Mouse (Mus musculus) ovary, postnatal 14 days (tissue): Measurements from ENCODE around the gene Ppargc1a.

Source experiments
- DNase-seq: peaks from one replicate; pipeline ENCODE4 v3.0.0; 2022; ENCODE audit warnings: low spot score

The Ppargc1a gene

DNA sequence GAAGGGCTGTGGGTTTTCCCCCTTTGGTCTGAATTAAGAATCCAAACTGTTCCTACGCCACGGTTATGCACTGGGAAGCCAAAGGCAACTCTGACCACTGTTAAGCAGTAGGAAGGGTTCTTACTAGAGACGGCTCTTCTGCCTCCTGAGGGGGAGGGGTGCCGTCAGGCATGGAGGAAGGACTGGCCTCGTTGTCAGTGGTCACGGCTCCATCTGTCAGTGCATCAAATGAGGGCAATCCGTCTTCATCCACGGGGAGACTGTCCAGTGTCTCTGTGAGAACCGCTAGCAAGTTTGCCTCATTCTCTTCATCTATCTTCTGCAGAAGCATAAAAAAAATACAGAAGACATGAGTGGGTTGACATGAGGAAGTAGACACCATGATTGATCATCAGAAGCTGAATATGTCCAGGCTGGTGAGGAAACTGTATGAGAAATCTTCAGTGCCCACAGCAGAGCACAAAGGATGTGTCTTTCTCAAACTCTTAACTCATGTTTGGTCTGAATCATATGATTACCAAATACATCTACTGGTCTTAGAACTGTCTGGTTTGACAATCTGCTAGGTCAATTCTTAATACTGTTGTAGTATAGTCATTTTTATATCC lies 69.5 kb downstream of the Ppargc1a start:
- DNase-seq: no peak

DNA sequence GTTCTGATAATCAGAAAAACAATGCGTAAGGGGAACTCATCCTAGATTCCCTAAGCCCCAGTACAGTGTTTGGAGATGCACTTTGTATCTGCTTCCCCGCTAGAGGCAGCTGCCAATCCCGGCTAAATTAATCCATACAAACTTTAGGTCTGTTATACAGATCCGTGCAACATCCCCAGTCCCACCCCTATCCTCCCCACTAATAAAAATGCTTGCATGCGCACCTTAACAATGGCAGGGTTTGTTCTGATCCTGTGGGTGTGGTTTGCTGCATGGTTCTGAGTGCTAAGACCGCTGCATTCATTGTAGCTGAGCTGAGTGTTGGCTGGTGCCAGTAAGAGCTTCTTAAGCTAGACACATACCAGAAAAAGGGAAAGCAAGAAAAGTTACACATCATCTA lies 72.1 kb downstream of the Ppargc1a start:
- DNase-seq: no peak

DNA sequence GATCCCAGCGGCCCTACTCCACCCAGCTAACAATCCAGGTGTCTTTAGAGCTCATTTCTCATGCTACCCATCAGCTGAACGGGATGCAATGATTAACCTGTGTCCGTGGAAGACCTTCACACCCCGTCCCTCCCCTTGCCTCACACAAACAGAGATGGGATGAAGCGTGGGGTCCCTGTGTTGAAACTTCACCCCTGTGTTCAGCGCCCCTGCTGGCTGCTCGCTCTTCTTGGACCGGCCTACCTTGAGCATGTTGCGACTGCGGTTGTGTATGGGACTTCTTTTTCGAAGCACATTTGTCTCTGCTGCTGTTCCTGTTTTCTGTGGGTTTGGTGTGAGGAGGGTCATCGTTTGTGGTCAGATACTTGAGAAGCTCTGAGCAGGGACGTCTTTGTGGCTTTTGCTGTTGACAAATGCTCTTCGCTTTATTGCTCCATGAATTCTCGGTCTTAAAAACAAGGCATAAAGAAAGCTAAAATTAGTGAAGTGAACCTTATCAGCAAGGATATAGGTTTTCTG lies 73.1 kb downstream of the Ppargc1a start:
- DNase-seq: no peak

DNA sequence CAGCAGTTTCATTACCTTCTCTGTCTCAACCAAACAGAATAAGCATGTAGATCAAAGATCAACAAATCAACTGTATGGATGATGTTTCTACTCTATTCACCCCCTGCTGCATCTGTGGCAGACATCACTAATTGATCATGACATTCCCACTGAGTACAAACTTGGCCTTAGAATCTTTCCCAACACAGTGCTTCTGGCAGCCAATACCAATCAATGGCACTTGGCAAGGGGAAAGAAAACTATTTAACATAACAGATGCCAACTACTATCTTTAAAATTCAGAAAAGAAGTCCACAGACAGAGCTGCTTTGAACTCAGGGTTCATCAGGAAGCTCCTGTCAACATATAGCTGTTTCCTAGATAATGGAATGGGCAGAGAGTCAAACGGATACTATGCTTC lies 83.8 kb downstream of the Ppargc1a start:
- DNase-seq: no peak

DNA sequence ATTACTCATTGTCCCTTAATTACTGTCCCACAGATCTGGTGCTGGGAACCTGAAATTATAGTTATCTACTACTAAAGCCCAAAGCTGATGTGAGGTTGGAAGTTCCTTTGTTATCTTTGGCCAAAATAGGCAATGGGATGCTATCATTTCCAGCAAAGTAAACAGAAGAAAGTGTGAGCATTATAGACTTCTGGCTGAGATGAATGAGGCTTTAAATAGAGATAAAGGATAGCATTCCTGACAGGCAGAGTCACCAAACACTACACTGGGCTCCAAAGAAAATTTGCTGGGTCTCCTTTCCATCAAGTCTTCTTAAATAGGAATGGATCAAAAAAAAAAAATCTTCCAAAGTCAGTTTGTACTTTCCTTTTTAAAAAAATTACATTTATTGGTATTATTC lies 87.7 kb downstream of the Ppargc1a start:
- no peak for DNase-seq

DNA sequence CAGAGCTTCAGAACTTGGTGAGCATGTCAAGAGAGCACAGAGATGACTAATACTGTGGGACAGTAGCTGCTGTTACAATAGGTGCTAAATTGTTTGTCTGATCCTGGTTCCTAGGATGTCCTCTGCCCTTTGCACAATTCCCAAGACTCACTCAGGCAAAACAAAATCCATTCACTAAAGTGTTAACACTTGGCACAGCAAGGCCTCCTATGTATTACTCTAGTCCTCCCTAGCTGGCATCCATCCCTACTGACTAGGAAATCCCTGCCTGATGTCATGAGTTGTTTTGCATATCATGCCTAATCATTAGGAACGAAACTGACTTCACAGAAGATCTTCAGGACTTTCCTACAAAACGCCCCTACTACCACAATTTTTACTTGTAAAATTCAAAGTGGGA lies 88.1 kb downstream of the Ppargc1a start:
- no peak for DNase-seq

DNA sequence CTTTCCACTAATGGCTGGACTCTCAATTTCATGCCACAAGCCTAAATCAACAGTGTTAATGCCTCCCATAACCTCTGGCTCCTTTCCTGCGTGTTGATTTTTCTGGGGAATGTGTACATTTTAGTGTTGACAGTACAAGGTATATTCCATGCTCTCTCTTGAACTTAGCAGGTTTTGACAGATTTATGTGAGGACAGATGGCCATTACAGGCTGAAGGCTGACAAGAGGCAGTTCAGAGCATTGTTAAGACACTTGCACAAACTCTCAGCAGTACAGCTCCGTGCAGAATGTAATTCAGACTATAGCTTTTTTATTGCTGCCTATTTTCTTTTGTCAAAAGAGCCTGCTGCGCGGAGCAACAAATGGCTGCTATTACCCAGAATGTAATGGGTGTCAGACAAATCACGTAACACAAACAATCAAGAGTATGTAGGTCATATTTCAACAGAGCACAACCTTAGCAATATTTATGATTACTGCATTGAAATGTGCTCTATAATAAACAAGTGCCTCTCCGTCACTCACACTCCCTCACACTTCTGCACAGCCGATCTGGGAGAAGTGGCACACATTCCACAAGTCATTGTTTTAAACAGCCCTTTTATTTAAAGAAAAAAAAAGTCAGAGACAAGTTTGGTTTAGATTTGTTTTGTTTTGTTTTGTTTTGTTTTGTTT lies 89.1 kb downstream of the Ppargc1a start:
- no peak for DNase-seq

DNA sequence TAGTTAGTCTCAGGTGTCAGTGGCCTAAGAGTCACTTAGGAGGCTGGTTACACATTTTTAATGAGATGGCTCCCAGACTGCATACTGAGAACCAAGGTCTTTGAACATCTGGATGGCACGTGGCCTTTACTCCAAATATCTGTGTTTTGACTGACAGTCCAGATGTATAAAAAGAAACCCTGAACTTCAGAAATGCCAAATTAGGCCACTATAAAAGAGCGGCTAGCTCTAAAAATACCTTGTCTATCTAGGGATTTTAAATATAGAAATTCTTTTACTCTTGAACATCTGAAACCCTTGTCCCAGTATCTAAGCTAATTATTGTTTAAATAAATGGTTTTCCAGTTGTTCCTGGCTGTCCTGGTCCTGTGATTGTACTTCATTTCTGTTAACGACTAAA lies 90.4 kb downstream of the Ppargc1a start:
- no peak for DNase-seq

DNA sequence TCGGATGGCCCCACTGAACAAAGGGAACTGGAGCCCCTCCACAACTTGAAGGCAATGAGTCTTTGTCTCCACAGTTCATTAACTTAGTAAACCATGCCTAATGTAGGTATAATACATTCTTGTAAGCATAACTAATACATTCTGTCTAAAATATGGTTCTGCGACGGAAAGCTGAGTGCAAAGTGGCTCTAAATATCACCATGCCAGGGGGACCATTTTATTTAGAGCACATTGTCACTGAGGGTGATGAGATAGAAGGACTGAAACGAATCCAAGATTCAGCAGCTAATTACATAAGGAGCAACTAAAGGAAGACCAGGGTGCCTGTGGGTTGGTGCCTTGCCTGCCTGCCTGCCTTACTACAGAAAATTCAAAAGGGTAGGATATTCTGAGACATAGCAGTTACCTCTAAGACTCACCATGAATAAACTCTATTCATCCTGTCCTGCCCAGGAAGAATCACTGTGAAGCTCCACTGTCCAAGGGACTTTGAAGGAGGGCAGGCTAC lies 92.4 kb downstream of the Ppargc1a start:
- no peak for DNase-seq

DNA sequence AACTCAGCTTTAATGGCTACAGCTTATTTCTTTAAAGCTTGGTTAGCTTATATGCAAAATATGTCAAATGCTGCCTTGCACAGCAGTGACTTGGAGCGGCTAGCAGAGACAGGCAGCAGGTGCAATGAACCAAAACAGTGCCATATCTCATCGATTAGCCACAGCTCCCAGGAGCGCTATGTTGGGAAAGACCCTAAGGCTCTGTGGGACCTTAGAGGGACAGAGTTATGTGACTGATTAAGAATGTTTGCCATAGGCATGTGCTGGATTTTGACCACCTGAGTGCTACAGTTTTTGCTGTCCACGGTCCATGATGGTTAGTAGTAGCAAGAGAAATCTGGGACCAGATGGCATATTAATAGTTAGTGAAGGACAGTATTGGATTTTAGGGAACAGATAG lies 95.9 kb downstream of the Ppargc1a start:
- DNase-seq: no peak

DNA sequence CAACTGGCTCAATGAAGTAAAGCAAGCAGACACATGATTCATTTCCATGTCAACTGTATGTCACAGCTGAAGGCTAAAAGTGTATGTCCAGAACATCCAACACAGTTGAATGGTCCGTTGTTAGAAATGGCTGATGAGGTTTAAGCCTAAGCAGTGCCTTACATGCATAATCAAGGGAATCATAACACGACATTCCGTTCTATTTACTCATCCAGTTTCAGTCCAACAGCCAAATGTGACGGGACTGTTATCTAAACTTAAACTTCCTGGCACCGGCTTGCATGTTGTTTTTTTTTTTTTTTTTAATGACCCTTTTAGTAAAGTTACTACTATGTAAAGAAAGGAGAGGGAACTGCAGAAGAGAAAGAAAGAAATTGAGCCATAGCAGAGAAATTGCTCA lies 101.5 kb downstream of the Ppargc1a start:
- DNase-seq: no peak

DNA sequence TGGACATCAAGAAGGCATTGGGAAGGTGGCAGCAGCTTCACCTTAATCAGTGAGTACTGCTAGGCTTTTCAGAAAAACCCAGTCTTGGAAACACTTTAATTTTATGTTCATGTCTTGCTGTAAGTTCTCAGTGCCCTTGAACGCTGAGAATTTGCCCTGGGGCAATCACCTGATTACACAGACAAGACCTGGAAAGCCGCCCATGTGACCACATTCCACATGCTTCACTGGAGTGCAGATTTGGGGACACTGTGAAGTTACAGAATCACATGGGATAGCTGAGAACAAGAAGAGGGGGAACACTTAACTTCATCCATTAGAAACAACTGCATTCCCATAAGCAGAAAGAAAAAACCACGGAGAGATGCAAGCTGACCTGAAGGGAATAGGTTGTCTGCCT lies 115.5 kb downstream of the Ppargc1a start:
- DNase-seq: no peak

DNA sequence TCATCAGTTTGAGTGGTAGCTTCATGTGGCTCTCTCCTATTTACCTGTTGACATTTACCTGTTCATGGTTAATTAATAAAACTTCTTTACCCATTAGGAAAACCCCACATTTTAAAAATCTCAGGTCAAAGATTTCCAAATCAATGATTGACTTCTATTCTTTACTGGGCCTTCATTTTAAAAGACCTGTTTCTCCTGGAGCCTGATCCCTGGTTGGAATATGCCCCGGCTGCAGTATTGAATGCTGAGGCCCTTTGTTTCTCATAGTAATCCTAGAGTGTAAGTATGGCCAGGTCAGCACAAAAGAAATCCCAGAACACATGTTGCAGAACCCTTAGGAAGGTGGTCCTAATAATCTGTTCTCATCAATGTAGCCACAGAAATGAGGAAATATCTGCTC lies 119.9 kb downstream of the Ppargc1a start:
- no peak for DNase-seq

DNA sequence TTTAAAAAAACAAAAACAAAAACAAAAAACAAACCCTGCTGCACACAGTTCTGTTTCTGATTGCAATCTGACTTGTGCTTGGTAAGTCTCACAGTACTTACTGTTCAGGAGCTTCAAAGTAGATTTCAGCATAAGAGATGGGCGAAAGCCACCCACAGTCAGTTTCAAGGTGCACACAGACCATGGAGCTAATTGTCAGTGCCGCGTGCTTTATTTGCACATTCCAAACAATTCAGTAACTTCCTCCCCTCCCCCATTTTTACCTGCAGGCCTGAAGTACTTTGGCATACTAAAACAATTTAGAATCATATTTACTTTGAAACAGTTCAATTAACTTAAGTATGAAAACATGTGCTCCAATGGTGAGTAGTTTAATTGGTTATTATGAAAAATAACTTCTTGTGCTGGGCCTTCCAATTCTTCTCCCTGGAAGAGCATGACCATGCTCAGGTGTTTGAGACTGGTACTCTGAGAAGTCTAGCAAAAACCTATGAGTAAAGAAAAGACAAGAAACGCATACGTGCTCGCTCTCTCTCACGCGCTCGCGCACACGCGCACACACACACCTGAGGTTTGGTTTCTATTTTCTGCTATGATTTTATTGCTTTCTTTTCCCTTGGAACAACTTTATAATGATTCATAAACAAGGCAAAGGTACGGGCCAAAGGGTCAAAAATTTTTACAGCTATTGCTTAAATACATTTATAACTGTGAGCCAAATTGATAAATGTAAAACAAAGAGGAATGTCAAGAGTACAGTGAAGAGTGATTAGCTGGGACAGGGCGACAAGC lies 121.0 kb downstream of the Ppargc1a start:
- DNase-seq: no peak

DNA sequence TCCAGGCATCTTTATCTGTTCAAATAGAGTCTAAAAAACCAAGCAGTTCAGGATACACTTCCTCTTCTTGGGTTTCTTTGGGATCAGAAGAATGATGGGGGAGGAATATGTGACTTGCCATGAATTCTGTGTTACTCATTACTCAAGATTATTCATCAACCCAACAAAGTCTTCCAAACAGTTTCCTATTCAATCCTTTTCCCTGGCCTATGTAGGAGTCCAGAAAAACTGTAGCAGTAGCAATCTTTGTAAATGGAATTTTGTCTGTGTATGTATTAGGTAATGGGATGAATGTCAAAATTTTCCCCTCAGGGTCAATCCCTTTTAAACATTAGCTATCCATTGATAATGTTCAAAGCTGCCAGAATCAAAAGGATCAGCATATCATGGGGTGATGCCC lies 121.8 kb downstream of the Ppargc1a start:
- DNase-seq: no peak

DNA sequence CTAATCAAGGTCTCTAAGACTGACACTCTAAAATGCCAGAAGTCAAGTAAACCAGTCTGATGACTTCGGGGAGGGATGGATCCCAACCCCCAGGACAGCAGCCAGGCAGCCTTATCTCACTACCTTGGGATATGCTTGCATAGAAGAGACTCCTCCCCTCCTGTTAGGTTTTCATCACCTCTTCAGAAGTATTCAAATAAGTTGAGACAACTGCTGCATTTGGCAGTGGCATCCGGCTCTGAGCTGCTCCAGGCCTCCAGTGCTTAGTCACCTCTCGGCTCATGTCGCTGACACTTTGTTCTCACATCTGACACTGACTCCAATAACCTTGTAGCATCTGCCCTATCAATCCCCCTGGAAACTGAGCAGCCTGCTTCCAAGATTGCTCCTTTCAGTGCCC lies 127.8 kb downstream of the Ppargc1a start:
- DNase-seq: no peak

DNA sequence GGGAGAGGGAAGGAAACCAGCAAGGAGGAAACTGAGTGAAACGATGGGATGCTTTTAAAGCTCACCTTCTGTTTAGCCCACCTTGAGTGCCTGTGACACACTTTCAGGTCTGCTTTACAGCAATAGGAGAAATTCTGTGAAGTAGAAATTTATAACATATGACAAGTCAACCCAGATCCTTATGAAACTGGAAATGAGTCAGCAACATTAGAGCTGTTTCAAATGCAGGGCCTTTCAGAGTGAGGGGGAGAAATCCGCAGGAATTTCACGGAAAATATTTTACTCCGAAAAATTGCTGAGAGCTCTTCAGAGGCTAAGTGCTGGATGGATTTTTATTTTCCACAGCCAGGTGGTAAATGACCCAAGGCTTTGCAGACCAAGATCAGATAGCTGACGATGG lies 133.6 kb downstream of the Ppargc1a start:
- DNase-seq: no peak

DNA sequence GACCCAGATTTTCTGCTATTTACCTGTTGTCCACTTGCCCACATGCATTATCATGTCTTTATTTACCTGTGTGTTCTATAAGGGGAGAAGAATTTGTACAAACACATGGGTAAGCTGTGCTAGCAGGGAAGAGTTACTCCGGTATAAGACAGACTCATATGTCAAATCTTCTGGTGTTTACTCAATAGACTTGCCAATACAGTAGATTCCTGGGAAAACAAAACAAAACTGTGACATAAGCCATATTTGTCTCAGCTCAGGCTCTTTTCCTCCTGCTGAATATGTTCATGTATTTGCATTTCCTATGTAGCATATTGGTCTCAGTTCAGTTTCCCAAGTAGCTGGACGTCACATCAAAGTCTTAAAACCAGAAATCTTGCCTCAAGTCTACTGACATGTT lies 135.0 kb downstream of the Ppargc1a start:
- DNase-seq: no peak

DNA sequence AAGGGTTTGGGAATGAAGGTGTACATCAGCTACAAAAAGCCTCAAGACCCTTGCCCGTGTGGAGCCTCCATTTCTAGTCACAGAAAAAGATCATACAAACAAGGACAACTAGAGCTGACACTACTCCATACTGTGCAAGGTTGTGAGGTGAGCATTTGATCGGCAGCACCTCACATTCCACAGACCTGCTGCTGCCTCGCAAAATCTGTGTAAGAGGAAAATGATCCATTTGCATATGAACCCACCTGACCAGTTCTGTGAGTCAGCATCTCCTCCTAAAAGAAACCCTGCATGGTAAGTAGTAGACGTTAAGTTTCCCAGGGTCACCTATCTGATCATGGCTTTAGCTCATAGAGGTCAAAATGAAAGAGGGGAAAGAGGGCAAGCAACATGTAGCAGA lies 135.5 kb downstream of the Ppargc1a start:
- no peak for DNase-seq

DNA sequence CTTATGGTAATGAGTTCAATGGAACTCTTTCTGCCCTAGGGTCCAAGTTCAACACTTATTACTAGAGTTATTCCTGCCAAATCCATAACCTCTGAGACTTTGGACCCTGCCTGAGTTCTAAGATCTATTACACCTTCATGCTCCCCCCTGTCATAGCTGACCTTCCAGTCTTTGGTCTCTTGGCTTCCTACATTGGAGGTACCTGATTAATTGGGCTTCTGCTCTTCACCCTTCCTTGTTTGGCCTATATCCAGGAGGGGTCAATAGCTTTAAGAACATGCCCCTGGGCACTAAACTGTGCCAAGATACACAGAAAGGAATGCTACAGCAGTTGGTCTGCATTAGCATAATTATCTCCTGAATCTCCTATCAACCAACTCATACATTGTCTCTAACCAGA lies 141.1 kb downstream of the Ppargc1a start:
- DNase-seq: no peak

DNA sequence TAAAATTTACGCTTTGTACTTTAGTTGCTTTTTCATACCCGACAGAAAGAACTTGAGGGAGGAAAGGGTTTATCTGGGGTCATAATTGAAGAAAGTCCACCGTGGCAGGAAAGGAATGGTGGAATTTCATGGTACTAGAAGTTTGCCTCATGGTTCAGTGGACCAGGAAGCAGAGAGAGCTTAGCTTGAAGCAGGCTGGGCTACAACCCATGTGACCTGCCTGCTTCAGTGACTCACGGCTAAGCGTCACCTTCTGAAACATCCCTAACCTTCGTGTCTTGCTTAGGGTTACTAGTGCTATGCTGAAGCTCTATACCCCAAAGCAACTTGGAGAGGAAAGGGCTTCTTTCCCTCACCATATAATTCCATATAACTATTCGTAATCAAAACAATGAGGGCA lies 151.1 kb downstream of the Ppargc1a start:
- no peak for DNase-seq

DNA sequence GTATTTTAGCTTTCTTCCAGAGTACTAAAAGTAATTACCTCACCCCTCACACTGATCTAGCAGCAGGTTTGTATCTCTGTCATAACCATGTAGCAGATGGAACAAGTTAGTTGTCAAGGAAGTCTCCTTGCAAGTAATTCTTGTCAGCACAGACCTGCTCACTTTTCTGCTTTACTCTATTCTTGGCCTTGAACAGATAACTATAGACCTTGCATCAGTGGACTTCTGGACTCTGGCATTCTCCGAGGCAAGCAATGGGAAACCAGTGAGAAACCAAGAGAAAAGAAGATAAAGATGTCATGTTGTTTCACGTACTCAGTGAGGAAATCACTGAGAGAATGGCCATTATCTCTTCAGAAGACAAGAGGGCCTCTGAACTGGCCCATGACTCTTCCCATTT lies 152.1 kb downstream of the Ppargc1a start:
- no peak for DNase-seq
